Mouse (Mus musculus): Measurements from ENCODE around the gene 4930444G20Rik. TPM values are rescaled to one million over a fixed set of nuclear protein-coding genes. Genes with fewer than 3 reads are reported as not detected.

Gene 4930444G20Rik
- total RNA-seq (2023), result not detected

DNA sequence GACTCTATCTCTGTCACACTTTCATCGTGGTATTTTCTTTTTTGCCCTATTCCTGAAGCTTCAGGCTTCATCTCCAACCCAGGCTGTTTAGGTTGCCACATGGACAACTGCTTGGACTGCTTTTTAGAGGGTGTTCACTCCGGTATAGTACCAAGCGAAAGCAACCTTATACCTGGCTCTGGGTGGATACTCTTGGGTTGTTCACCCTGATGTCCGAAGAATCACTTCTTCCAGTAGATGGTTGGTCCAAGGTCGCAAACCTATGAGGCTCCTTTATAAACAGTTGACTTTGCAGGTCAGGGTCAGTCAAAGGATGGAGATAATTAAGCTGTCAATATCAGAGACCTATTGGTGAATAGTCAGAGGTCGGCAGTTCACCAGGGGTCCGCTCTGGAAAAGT lies at the start of gene 4930444G20Rik:
Gene 4930444G20Rik, minus strand, starts transcription at position 101 of the 400 bp plus-strand sequence.

Other genes with a start within 250 kb of the 4930444G20Rik start
- 119 TPM for gene Sgk1, start 185.9 kb downstream of the 4930444G20Rik start, total RNA-seq (2023)
- 27.8 TPM for gene E030030I06Rik, start 81.2 kb upstream of the 4930444G20Rik start, total RNA-seq (2023)
- 0.47 TPM for gene Raet1e, start 90.5 kb upstream of the 4930444G20Rik start, total RNA-seq (2023)
- gene H60b, start 90.5 kb upstream of the 4930444G20Rik start, total RNA-seq (2023), result 0.53 TPM